In genomic region chr11:96673792-96674191, GRCm38 (mm10) we compare ENCODE assay signal across 8 mouse cellular contexts.
DNase-seq lines count a peak whose midpoint lies in the region; ATAC-seq and TF ChIP-seq lines count a peak whose summit lies in the region.

No protein-coding gene starts in this region.

- peak in 1 of 2 experiments; percentile 82; a peak in 2 of 4 replicates for TF ChIP-seq CTCF in CH12.LX (conservative IDR thresholded peaks at IDR 0.05 in 1 of 2, IDR thresholded peaks at IDR 0.05 in 1 of 2; ENCODE audit: low read depth in 2 of 2, low read length in 2 of 2)

- no peaks in the 10 kb centered on the region for H3K9me3 ChIP-seq in CH12.LX (replicated peaks; ENCODE audit: low read length)
- H3K9me3 ChIP-seq in hindbrain, embryonic 11.5 days (ENCODE audit: control insufficient read depth, low read length) = no peaks in the 10 kb centered on the region

- no peak overlapping the region for H3K9ac ChIP-seq in CH12.LX (ENCODE audit: insufficient read depth, low read depth)
- H3K9ac ChIP-seq in hindbrain, embryonic 11.5 days (ENCODE audit: low read depth, low read length) = 0 out of 2 replicates have a peak overlapping the region, but pooled peaks have one; percentile 19

- DNase-seq in CH12.LX (ENCODE audit: extremely low read depth) (peak; percentile 34), R1 (ENCODE audit: low read depth, low spot score) (peak; percentile 51)
- peak; percentile 6 for DNase-seq in fibroblast of lung, adult 2 months (ENCODE audit: low read depth)
- peak; percentile 75 for DNase-seq in hindbrain, embryonic 11.5 days (ENCODE audit: low spot score)
- peak; percentile 34 to 37 for DNase-seq in layer of hippocampus, postnatal 36 days
- peak; percentile 57 to 75 for DNase-seq in lung, postnatal 4 days
- DNase-seq in right cerebral cortex, postnatal 4 days = peak; percentile 45
- no peak for DNase-seq in thymus, postnatal 25 days

- TF ChIP-seq POLR2A in CH12.LX (IDR thresholded peaks at IDR 0.05; ENCODE audit: low read depth, low read length) = no peak

- no peak overlapping the region for H3K27ac ChIP-seq in CH12.LX (ENCODE audit: insufficient read depth, low read depth)
- no peak overlapping the region for H3K27ac ChIP-seq in hindbrain, embryonic 11.5 days (ENCODE audit: low read depth, low read length)

- peaks cover 0 to 5% of the 10 kb centered on the region in 2 experiments; a peak in 1 of 4 replicates for H3K4me1 ChIP-seq in CH12.LX (ENCODE audit: control insufficient read depth in 1 of 2, insufficient read depth in 2 of 2)
- no peaks in the 10 kb centered on the region for H3K4me1 ChIP-seq in hindbrain, embryonic 11.5 days (replicated peaks; ENCODE audit: control insufficient read depth, insufficient read depth, low read length)

- TF ChIP-seq EP300 in CH12.LX (IDR thresholded peaks at IDR 0.05; ENCODE audit: low read length) = no peak

- in situ Hi-C loops in CH12.LX (cut with MboI; ENCODE audit: low pct_ligation_motif_present, low pct_unique_long_range_greater_than_20kb, low sequenced_read_pairs) = no loop called here

- 12% methylated on average over 6 of the region's 6 CpGs for WGBS in hindbrain, embryonic 11.5 days

- H3K36me3 ChIP-seq in CH12.LX (replicated peaks in 1 of 2; ENCODE audit: control insufficient read depth in 1 of 2, insufficient read depth in 1 of 2, low read length in 1 of 2) = no peaks in the 10 kb centered on the region
- no peaks in the 10 kb centered on the region for H3K36me3 ChIP-seq in hindbrain, embryonic 11.5 days (ENCODE audit: control insufficient read depth, insufficient read depth, low read length)

- H3K27me3 ChIP-seq in CH12.LX (replicated peaks) = peaks cover 4% of the 10 kb centered on the region
- H3K27me3 ChIP-seq in hindbrain, embryonic 11.5 days (ENCODE audit: control insufficient read depth, insufficient read depth, low read length) = peaks cover 2% of the 10 kb centered on the region; the same call in 1 of the 2 replicates

- dilution Hi-C loops in CH12.LX (cut with MboI; ENCODE audit: extremely low pct_ligation_motif_present, extremely low pct_unique_long_range_greater_than_20kb, low sequenced_read_pairs) = no loop called here

- ATAC-seq in hindbrain, embryonic 11.5 days (ENCODE audit: low FRiP score) = peak; percentile 54; the same call in 1 of the 2 replicates

- 0 out of 2 replicates have a peak overlapping the region, but pooled peaks have one; percentile 7 for H3K4me2 ChIP-seq in CH12.LX (ENCODE audit: insufficient read depth, low read depth, poor library complexity, severe bottlenecking)
- 0 out of 2 replicates have a peak overlapping the region, but pooled peaks have one; percentile 17 for H3K4me2 ChIP-seq in hindbrain, embryonic 11.5 days (replicated peaks; ENCODE audit: low read depth, low read length)

- H3K79me2 ChIP-seq in CH12.LX (replicated peaks; ENCODE audit: control insufficient read depth, extremely low read depth, insufficient read depth, poor library complexity, severe bottlenecking) = no peaks in the 10 kb centered on the region

- H3K4me3 ChIP-seq in CH12.LX (replicated peaks in 1 of 3; ENCODE audit: low read depth in 2 of 3, low read length in 2 of 3, poor library complexity in 1 of 3) = no peak overlapping the region
- no peak overlapping the region for H3K4me3 ChIP-seq in hindbrain, embryonic 11.5 days (ENCODE audit: low read depth, low read length)

- TF ChIP-seq RAD21 in CH12.LX (IDR thresholded peaks at IDR 0.05; ENCODE audit: low read depth, low read length) = peak; percentile 91

TF ChIP-seq in CH12.LX, 34 proteins besides CTCF, POLR2A, EP300 and RAD21:
- TF ChIP-seq SMC3 (IDR thresholded peaks at IDR 0.05; ENCODE audit: low read depth, low read length) (peak; percentile 80), PAX5 (IDR thresholded peaks at IDR 0.05; ENCODE audit: low read length) (no peak)
